Mouse (Mus musculus) liver (tissue): ENCODE data around the gene Ptprk.

Experiments
- DNase-seq: peaks from one replicate; pipeline ENCODE4 v3.0.0-alpha.2; 2020; ENCODE audit warnings: mixed read lengths

The Ptprk gene

DNA sequence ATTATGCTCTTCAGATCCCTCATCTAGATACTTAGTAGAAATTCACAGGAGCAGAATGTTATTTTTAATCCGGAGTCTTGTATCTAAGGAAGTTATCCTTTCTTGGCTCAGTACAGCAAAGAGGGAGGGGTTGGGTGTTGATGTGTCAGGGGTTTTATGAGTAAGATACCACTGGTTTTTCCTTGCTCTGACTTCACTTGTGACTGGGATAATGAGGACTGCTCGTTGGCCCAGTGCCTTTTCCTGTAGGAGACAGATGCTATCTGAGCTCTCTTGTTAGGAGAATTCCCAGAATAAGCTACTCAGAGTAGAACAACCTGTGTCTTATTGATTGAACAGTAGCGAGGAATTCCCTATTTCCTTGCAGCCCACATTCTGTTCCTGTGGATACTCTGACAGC, 39.3 kb downstream of the Ptprk start:
- no peak for DNase-seq

DNA sequence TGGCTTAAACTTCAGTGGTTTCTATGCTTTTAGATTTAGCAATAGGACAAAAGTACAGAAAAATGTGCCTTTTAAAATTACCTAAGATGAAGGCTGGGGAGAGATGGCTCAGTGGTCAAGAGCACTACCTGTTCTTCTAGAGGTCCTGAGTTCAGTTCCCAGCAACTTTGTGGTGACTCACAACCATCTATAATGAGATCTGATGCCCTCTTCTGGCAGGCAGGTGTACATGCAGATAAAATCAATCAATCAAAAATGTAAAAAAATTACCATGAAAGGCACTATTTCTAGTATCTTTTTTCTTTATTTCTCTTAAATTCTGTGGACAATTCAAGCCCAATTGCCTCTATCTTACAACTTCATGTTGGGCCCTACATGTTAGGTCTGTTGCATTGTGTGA, 42.4 kb downstream of the Ptprk start:
- no peak for DNase-seq

- no peak for DNase-seq
These were observed 44.3 kb downstream of the Ptprk start for GRCm38 (mm10) chr10:28118783-28119365.

- DNase-seq = no peak
These were observed 49.3 kb downstream of the Ptprk start for GRCm38 (mm10) chr10:28123881-28124280.

DNA sequence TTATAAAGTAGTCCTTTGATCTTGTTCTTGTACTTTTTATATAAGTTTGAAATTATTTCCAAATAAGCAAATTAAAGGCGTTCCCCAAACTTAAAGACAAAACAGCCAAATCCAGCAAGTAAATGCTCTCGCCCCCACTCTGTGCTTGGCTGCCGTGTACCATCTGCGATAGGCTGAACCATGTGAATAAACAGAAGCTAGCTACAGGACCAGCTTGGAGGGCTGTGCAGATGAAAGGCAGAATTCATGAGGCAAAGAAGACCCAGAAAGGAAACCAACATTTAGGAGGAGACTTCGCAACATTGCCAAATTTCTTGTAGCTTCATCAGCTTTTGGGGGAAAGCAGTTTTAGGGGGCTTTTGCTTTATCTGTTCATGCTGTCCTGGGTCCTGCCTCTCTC, 53.4 kb downstream of the Ptprk start:
- DNase-seq = no peak

GRCm38 (mm10) chr10:28128450-28128849, 53.8 kb downstream of the Ptprk start:
- DNase-seq = no peak

DNA sequence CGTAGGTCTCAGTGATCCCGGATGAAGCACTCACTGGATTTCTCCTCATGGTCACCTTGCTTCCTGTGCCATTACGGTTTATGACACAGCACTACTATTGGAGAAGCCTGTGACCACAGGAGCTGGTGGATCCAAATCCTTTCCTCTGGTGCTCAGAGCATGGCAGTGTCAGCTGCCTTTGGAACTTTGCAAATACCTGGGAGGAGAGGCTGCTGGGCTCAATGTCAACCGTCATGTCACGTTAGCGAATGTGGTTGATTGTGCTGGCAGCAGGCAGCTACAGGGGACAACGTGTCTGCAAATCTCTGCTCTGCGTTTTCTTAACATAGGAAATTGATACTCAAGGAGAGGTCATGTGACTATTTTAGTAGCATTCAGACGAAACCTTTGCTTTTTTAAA, 55.8 kb downstream of the Ptprk start:
- DNase-seq = no peak

DNA sequence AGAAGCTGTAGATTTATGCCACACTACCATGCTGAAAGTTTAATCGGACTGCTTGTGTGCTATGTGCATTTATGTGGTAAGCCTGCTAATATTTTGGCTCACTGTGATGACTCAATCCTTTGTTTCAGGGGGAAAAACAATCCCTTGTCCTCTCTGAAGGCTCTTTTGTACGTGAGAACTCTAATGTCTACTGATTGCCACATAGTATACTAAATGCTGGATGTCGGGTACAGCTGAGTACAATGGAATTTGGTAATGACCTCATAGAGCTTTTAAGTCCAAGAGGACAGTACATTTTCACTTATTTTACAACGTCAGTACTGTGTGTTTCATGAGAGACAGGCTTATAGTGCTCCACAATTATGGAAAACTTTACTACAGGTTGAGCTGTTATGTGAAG, 59.1 kb downstream of the Ptprk start:
- DNase-seq = no peak

GRCm38 (mm10) chr10:28138399-28138798, 63.8 kb downstream of the Ptprk start:
- no peak for DNase-seq

DNA sequence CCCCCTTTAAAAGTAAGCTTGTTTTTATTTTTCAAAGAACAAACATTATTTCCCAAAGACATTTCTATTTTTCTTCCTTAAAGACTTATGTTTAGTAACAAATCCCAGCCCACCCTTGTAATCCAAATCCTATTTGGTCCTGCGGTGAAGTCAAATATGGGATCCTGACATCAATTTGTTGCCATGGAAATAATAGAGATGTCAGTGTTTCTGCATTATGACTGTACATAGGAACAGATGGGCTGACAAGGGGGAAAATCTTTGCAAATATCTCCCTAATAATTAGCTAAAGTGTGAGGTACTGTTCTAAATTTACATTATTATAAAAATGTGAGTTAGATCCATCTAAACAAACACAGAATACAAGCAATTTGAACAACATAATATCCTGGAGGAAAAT, 69.8 kb downstream of the Ptprk start:
- no peak for DNase-seq

DNA sequence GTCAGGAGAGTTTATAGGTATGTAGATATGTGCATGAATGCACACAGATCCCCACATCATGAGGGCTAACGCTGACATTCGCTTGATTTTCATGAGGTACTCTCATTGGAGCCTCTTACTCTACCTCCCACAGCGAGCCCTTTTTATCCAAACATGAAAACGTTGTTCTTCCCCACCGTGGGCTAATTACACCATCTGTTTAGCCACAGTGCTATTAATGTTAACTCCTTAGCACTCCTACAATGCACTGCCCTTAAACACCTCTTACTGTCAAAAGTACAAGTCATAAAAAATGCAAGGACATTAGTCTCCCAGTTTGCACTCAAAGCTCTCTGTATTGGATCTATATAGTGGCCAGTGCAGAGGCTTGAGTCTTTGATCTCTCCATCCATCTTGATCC, 70.7 kb downstream of the Ptprk start:
- DNase-seq = no peak

DNA sequence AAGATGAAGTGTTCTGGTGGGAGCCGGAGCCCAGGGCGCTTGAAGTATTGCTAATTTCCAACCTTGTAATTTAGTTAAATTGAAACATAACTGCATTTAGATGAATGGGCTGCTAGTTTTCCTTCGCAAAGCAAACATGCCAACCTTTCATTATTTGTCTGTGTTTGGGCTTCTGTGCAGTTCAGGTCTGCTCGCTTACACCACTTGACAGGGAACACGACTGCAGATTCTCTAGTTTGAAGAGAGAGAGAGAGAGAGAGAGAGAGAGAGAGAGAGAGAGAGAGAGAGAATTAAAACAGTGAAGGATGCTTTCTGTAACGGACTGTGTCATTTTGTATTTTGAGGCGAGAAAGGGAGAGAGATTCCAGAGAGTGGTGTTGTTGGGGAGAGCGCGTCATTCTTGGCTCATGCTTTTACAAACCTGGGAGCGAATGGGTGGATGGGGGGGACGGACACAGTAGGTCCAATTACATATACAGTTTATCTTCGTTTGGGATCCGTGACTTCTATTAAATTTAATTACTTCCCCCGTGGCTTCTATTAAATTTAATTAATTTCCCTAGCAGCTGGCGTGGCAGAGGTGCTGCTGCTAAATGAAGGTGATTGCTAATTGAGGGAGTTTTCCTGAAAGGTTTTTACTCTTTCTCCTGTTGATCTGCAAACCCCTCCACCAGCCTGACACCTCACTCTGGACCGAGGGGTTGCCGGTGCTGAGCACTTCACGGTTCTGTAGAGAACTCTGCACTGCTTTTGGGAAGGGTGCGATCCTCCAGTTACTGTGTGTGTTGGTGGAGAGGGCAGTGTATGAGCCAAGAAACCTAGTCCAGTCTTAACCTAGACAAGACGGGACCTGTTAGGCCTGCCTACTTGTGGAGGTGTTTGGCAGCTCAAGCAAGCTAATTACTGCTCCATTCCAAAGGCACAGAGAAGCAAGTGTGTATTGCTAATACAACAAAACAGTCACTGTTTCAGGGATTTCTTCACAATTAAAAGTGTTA, 81.4 kb downstream of the Ptprk start:
- DNase-seq = no peak

DNA sequence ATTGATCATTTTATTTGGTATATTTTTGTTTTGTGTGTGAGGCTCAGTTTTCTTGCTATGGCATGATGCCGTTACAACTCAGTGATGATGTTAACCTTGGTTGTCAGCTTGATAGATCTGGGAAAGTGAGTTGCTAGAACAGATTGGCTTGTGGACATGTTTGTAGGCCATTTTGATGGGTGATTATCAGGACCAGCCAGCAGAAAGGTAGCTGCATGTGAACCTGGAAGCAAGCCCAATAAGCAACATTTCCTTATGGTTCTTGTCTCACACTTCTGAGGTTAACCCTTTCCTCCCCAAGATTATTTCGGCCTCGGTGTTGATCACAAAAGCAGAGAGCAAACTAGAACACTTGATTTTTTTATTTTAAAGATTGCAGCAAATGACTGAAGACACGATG, 85.1 kb downstream of the Ptprk start:
- DNase-seq = no peak

- DNase-seq = no peak
These were observed 86.7 kb downstream of the Ptprk start for GRCm38 (mm10) chr10:28161306-28161705.

DNA sequence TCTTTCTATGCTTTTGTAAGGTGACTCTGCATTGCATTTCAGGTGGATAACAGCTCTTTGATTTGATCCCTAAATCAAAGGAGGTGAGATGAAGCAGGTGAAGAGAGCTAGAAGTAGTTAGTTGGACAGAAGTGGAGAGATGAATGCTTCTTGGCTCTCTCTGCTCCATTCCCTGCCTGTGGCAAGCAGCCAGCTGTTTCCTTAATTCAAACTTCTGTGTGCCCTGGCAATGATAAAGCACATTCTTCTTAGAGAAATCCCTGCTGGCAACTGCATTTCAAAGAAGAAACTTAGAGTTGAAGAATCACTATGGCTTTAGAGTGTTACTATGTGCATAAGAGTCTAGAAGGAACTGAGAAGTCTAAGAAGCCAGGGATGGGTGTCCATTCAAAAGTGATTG, 89.6 kb downstream of the Ptprk start:
- DNase-seq = no peak

GRCm38 (mm10) chr10:28164746-28165145, 90.1 kb downstream of the Ptprk start:
- DNase-seq = no peak

DNA sequence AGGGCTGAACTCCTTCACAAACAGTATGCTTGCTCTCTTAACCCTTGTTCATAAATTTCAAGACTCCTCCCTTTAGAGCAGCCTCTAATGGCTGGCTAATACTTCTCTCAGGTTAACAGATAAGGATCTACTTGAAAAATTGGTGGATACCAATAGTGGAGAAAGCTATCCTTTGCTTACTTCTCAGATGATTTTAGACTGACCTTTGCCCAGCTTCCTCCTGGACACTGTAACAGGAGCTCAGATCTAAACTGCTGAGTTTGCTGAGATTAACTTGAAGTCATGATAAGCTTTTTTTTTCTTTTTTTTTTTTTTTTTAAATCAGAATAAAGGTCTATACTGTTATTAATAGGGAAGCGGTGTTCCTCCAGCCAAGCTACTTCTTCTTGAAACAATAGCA, 92.0 kb downstream of the Ptprk start:
- DNase-seq = no peak

DNA sequence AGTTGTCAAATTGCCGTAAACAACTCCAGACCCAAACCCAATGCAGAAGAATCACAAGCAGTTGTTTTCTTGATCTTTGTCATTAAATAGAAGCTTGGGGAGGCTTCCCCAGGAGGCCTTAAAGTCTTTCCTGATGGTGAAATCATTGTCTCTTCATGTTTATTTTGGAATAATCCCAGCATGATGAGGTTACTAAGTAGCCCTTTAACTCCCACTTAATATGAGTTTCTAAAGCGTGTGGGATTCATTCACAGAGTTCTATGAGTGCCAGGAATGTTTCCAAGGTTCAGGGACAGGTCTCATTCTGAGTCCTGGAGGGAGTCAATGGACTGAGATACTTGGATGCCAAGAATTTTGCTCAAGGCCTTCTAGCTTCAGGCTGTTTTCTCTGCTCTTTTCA, 92.5 kb downstream of the Ptprk start:
- no peak for DNase-seq

- DNase-seq = no peak
These were observed 96.6 kb downstream of the Ptprk start for GRCm38 (mm10) chr10:28171196-28171595.

GRCm38 (mm10) chr10:28178876-28179275, 104.3 kb downstream of the Ptprk start:
- no peak for DNase-seq

DNA sequence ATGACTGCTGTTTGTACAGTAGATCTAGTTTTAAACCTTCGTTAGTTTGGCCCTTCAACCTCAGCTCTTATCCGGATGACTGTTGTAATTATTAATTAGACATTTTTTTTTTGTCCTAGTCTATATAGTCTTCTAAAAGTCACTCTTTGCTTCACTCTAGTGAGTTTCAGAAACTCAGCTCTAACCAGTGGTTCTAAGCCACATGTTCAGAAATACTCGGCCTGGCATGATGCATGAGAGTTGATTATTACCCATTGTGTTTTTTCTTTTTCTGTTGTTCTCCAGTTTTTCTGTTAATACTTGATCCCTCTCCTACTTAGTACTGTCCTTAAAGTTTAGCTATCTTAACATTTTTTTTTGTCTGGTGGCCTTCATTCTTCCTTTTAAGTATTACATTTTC, 107.5 kb downstream of the Ptprk start:
- no peak for DNase-seq

DNA sequence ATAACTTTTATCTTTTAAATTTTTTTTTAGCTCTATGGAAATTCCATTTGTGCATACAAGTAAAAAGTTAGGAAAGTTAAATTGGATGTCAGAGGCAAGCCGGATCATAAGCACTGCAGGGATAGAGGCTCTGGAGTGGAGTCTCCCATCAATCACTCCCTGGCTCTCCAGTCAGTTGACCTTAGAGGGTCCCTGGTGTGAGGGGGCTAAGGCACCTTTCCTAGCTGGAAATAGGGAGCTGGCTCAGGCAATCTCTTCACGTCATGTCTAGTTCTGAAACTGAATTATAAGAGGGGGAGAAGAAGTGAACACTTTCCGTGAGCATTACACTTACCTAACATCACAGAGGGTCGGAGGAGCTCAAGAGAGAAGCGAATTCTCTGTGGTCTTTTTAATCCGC, 110.1 kb downstream of the Ptprk start:
- DNase-seq = no peak

- DNase-seq = no peak
These were observed 110.7 kb downstream of the Ptprk start for GRCm38 (mm10) chr10:28185326-28185725.

- DNase-seq = no peak
These were observed 111.6 kb downstream of the Ptprk start for GRCm38 (mm10) chr10:28186018-28186800.
